Comparison of ENCODE assay signal across 9 mouse cellular contexts in the genomic region with DNA sequence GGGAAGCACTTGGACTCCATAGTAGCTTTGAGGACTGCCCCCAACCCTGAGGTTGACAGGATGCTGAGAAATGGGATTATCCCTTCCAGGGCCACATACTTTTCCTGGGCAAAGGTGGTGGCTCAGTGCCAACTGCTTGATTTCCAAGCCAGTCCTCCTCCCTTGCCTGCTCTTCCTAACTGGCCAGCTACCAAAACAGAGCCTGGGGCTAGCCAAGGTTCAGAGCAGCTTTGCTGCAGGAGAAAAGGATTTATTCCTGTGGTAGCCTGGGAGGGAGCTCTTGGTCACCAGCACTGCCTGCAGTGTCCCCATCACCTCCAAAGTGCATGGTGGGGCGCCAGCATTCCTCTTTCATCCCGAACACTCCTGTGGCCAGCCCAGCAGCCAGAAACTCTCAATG. TPM values are rescaled to one million over a fixed set of nuclear protein-coding genes. Genes with fewer than 3 reads are reported as not detected.
DNase-seq lines count a peak whose midpoint lies in the region; ATAC-seq and TF ChIP-seq lines count a peak whose summit lies in the region.
"Had no signal": no experiment of that assay in that cellular context is flagged by ENCODE, and none has a peak within 500 bp of the region (broad histone marks: within the 10 kb centered on the region; RNA-seq: fewer than 3 reads in every experiment).

No protein-coding gene starts in this region.

- no peak for TF ChIP-seq CTCF in forebrain, postnatal 0 days (IDR thresholded peaks at IDR 0.05; ENCODE audit: low read depth)
- TF ChIP-seq CTCF in layer of hippocampus, adult 2 months (conservative IDR thresholded peaks at IDR 0.05) = no peak

- H3K4me3 ChIP-seq in liver, embryonic 12.5 days = no peak overlapping the region
- no peak overlapping the region for H3K4me3 ChIP-seq in forebrain, postnatal 0 days (ENCODE audit: low read depth, low read length)
- H3K4me3 ChIP-seq in layer of hippocampus, adult 2 months = no peak overlapping the region
- H3K4me3 ChIP-seq: embryonic facial prominence, embryonic 15.5 days; midbrain, embryonic 12.5 days had no signal

- H3K9ac ChIP-seq in liver, embryonic 12.5 days = no peak overlapping the region
- H3K9ac ChIP-seq in forebrain, postnatal 0 days = no peak overlapping the region
- H3K9ac ChIP-seq: embryonic facial prominence, embryonic 15.5 days; midbrain, embryonic 12.5 days had no signal

- no peaks in the 10 kb centered on the region for H3K36me3 ChIP-seq in liver, embryonic 12.5 days
- no peaks in the 10 kb centered on the region for H3K36me3 ChIP-seq in forebrain, postnatal 0 days (ENCODE audit: insufficient read depth)
- H3K36me3 ChIP-seq: embryonic facial prominence, embryonic 15.5 days; midbrain, embryonic 12.5 days had no signal

- no peak overlapping the region for H3K4me2 ChIP-seq in liver, embryonic 12.5 days
- no peak overlapping the region for H3K4me2 ChIP-seq in forebrain, postnatal 0 days (ENCODE audit: low read depth)
- H3K4me2 ChIP-seq: embryonic facial prominence, embryonic 15.5 days; midbrain, embryonic 12.5 days had no signal

- no peak for DNase-seq in liver
- DNase-seq in adrenal gland, adult 8-10 months = peak; percentile 39
- DNase-seq in cerebellum, adult 8-10 months = peak; percentile 56
- DNase-seq in kidney, postnatal 25 days = peak; percentile 86
- no peak for DNase-seq in forebrain, postnatal 0 days
- no peak for DNase-seq in layer of hippocampus, adult 2 months (ENCODE audit: low spot score in 2 of 2)

- H3K27ac ChIP-seq in liver, embryonic 12.5 days = 0 out of 2 replicates have a peak overlapping the region, but pooled peaks have one; percentile 36
- no peak overlapping the region for H3K27ac ChIP-seq in forebrain, postnatal 0 days (ENCODE audit: low read depth, low read length)
- no peak overlapping the region for H3K27ac ChIP-seq in layer of hippocampus, adult 2 months
- H3K27ac ChIP-seq: embryonic facial prominence, embryonic 15.5 days; midbrain, embryonic 12.5 days had no signal

- peaks cover 14% of the 10 kb centered on the region; the same call in 1 of the 2 replicates for H3K4me1 ChIP-seq in liver, embryonic 12.5 days
- no peaks in the 10 kb centered on the region for H3K4me1 ChIP-seq in forebrain, postnatal 0 days (ENCODE audit: insufficient read depth)
- H3K4me1 ChIP-seq: midbrain, embryonic 12.5 days had no signal

- ATAC-seq in liver, embryonic 12.5 days = no peak
- ATAC-seq in forebrain, postnatal 0 days = no peak

- WGBS in liver, embryonic 12.5 days (ENCODE audit: insufficient replicate concordance) = 72% methylated on average over 2 of the region's 2 CpGs
- WGBS in forebrain, postnatal 0 days = 68% methylated on average over 2 of the region's 2 CpGs

- H3K9me3 ChIP-seq in liver, embryonic 12.5 days (replicated peaks) = no peaks in the 10 kb centered on the region
- no peaks in the 10 kb centered on the region for H3K9me3 ChIP-seq in forebrain, postnatal 0 days (ENCODE audit: low read length)
- H3K9me3 ChIP-seq: embryonic facial prominence, embryonic 15.5 days; midbrain, embryonic 12.5 days had no signal

- peaks cover 17% of the 10 kb centered on the region for H3K27me3 ChIP-seq in liver, embryonic 12.5 days (replicated peaks)
- H3K27me3 ChIP-seq in forebrain, postnatal 0 days (ENCODE audit: insufficient read depth, low read length) = no peaks in the 10 kb centered on the region

RNA-seq across cellular contexts. Expression of a gene that starts 33.6 kb away (rescaled TPM):
- 0.12 and 0.25 TPM in 2 replicates for polyA plus RNA-seq in liver, embryonic 12.5 days (2016; fragmentation: Nextera tagmentation; extraction: Ambion mirVana)
- 10 to 100 TPM in 2 of 4 experiments, 1 to 10 TPM in 2; 7.8 to 15.2 (median 11.5) TPM for total RNA-seq in adrenal gland, adult 8-10 months (2022)
- 25.5 and 39.5 TPM in 2 replicates for total RNA-seq in forebrain, postnatal 0 days (2014; rRNA removed)
- polyA plus RNA-seq in forebrain, postnatal 0 days (2015; fragmentation: Nextera tagmentation; extraction: Ambion mirVana) = 2.5 and 6.0 TPM in 2 replicates
- 1 to 10 TPM; 8.8 to 9.0 TPM for total RNA-seq in layer of hippocampus, adult 2 months (2021)

Comparison
In these comparisons a context has a peak if more than half of its experiments do, and no peak if none do; other contexts are left out.
1. DNase-seq: peak in adrenal gland, adult 8-10 months (single experiment), cerebellum, adult 8-10 months (single experiment) and kidney, postnatal 25 days (2 of 2); none in liver (single experiment), forebrain, postnatal 0 days (single experiment) and layer of hippocampus, adult 2 months (0 of 2).